8 mouse cellular contexts compared by ENCODE assay signal in genomic region chr4:119421921-119422293, GRCm38 (mm10). TPM values are rescaled to one million over a fixed set of nuclear protein-coding genes. Genes with fewer than 3 reads are reported as not detected.
DNase-seq lines count a peak whose midpoint lies in the region; ATAC-seq and TF ChIP-seq lines count a peak whose summit lies in the region.

No protein-coding gene starts in this region.

- peak; percentile 50 for ATAC-seq in hindbrain, postnatal 0 days
- peak; percentile 68 for ATAC-seq in midbrain, embryonic 11.5 days (ENCODE audit: low FRiP score)

- no peaks in the 10 kb centered on the region for H3K36me3 ChIP-seq in kidney, adult 2 months (ENCODE audit: control insufficient read depth, insufficient read depth, low read length)
- H3K36me3 ChIP-seq in ES-E14 (ENCODE audit: control insufficient read depth, insufficient read depth, low read length, poor library complexity, severe bottlenecking) = 0 out of 2 replicates have a peak, but pooled peaks cover 2% of the 10 kb centered on the region
- no peaks in the 10 kb centered on the region for H3K36me3 ChIP-seq in hindbrain, postnatal 0 days (ENCODE audit: insufficient read depth, low read length)
- no peaks in the 10 kb centered on the region for H3K36me3 ChIP-seq in midbrain, embryonic 11.5 days (ENCODE audit: control insufficient read depth, insufficient read depth, low read length)

- TF ChIP-seq CTCF in kidney, adult 2 months (conservative IDR thresholded peaks at IDR 0.05; ENCODE audit: insufficient read depth, insufficient read length, low read depth, low read length) = no peak
- no peak for TF ChIP-seq CTCF in embryonic fibroblast, embryonic 13.5 days (IDR thresholded peaks at IDR 0.05; ENCODE audit: borderline replicate concordance, insufficient read depth, low read length)
- no peak for TF ChIP-seq CTCF in hindbrain, postnatal 0 days (IDR thresholded peaks at IDR 0.05; ENCODE audit: low read depth)

- peak overlapping the region; percentile 73 for H3K4me2 ChIP-seq in hindbrain, postnatal 0 days (ENCODE audit: low read depth, low read length)
- H3K4me2 ChIP-seq in midbrain, embryonic 11.5 days = peak overlapping the region; percentile 88

- under 1% methylated on average over 31 of the region's 31 CpGs for WGBS in kidney, adult 2 months
- under 1% methylated on average over 31 of the region's 31 CpGs for WGBS in hindbrain, postnatal 0 days
- WGBS in midbrain, embryonic 11.5 days = under 1% methylated on average over 31 of the region's 31 CpGs

- peak overlapping the region; percentile 96 for H3K9ac ChIP-seq in ES-E14 (ENCODE audit: insufficient read depth, low read depth, low read length, poor library complexity, severe bottlenecking)
- peak overlapping the region; percentile 66 for H3K9ac ChIP-seq in hindbrain, postnatal 0 days (replicated peaks; ENCODE audit: low read length)
- peak overlapping the region; percentile 80 for H3K9ac ChIP-seq in midbrain, embryonic 11.5 days (ENCODE audit: low read length)

- H3K27me3 ChIP-seq in kidney, adult 2 months (replicated peaks; ENCODE audit: control insufficient read depth, insufficient read depth, low read length) = no peaks in the 10 kb centered on the region
- H3K27me3 ChIP-seq in hindbrain, postnatal 0 days (ENCODE audit: insufficient read depth, low read length) = no peaks in the 10 kb centered on the region
- H3K27me3 ChIP-seq in midbrain, embryonic 11.5 days (ENCODE audit: control insufficient read depth, insufficient read depth, low read length) = no peaks in the 10 kb centered on the region

- peak overlapping the region; percentile 96 for H3K27ac ChIP-seq in kidney, adult 2 months (ENCODE audit: insufficient read depth, low read depth, low read length)
- H3K27ac ChIP-seq in ES-E14 (ENCODE audit: insufficient read depth, low read depth, low read length, poor library complexity, severe bottlenecking) = peak overlapping the region; percentile 52; the same call in 1 of the 2 replicates
- peak overlapping the region; percentile 48 for H3K27ac ChIP-seq in embryonic fibroblast, embryonic 13.5 days (ENCODE audit: insufficient read depth, low read length)
- peak overlapping the region; percentile 93 for H3K27ac ChIP-seq in hindbrain, postnatal 0 days
- H3K27ac ChIP-seq in midbrain, embryonic 11.5 days (ENCODE audit: low read depth, low read length) = peak overlapping the region; percentile 72

- peaks cover 16% of the 10 kb centered on the region; the same call in 1 of the 2 replicates for H3K4me1 ChIP-seq in kidney, adult 2 months (ENCODE audit: control insufficient read depth, insufficient read depth, low read length)
- peaks cover 0 to 6% of the 10 kb centered on the region in 2 experiments; a peak in 3 of 4 replicates for H3K4me1 ChIP-seq in ES-E14 (ENCODE audit: control insufficient read depth in 2 of 2, insufficient read depth in 2 of 2, low read length in 2 of 2, poor library complexity in 1 of 2)
- peaks cover 5% of the 10 kb centered on the region for H3K4me1 ChIP-seq in embryonic fibroblast, embryonic 13.5 days (ENCODE audit: control insufficient read depth, insufficient read depth, low read length)
- H3K4me1 ChIP-seq in hindbrain, postnatal 0 days (ENCODE audit: insufficient read depth, low read length) = peaks cover 11% of the 10 kb centered on the region; the same call in 1 of the 2 replicates
- H3K4me1 ChIP-seq in midbrain, embryonic 11.5 days (ENCODE audit: control insufficient read depth, insufficient read depth, low read length) = peaks cover 12% of the 10 kb centered on the region

- no peaks in the 10 kb centered on the region for H3K9me3 ChIP-seq in ES-E14 (ENCODE audit: control insufficient read depth, insufficient read depth, low read depth, low read length)
- no peaks in the 10 kb centered on the region for H3K9me3 ChIP-seq in hindbrain, postnatal 0 days (ENCODE audit: low read length)
- H3K9me3 ChIP-seq in midbrain, embryonic 11.5 days (ENCODE audit: control insufficient read depth, low read length) = no peaks in the 10 kb centered on the region

- TF ChIP-seq POLR2A in kidney, adult 2 months (IDR thresholded peaks at IDR 0.05; ENCODE audit: low read depth, low read length) = no peak
- no peak for TF ChIP-seq POLR2A in embryonic fibroblast, embryonic 13.5 days (IDR thresholded peaks at IDR 0.05; ENCODE audit: low read depth, low read length)

- DNase-seq in kidney, adult 2 months = no peak
- no peak for DNase-seq in kidney, postnatal 4 days
- DNase-seq in ES-E14 (ENCODE audit: low read depth, low spot score) = no peak
- no peak for DNase-seq in hindbrain, postnatal 0 days (ENCODE audit: low spot score)
- DNase-seq in midbrain, embryonic 11.5 days (ENCODE audit: low spot score, missing footprints) = no peak
- DNase-seq in T-cell, adult 2 months (ENCODE audit: low spot score) = no peak
- no peak for DNase-seq in urinary bladder, postnatal 36 days (ENCODE audit: low spot score in 2 of 2)

- H3K4me3 ChIP-seq in kidney, adult 2 months (ENCODE audit: insufficient read depth, low read depth, low read length) = peak overlapping the region; percentile 78
- H3K4me3 ChIP-seq in ES-E14 (ENCODE audit: insufficient read depth in 1 of 2, low read depth in 1 of 2, low read length in 2 of 2, poor library complexity in 1 of 2, severe bottlenecking in 1 of 2) = peak overlapping the region; percentile 88 to 94
- H3K4me3 ChIP-seq in embryonic fibroblast, embryonic 13.5 days (ENCODE audit: insufficient read depth, low read length) = peak overlapping the region; percentile 73
- peak overlapping the region; percentile 65 for H3K4me3 ChIP-seq in hindbrain, postnatal 0 days (ENCODE audit: low read length)
- peak overlapping the region; percentile 67 for H3K4me3 ChIP-seq in midbrain, embryonic 11.5 days (ENCODE audit: low read depth, low read length)

- in situ Hi-C loops in ES-E14 (cut with MboI; ENCODE audit: low sequenced_read_pairs in 2 of 2, unreplicated experiment in 2 of 2) = no loop called here

TF ChIP-seq in ES-E14, 5 proteins besides CTCF, POLR2A, EP300 and RAD21:
- TF ChIP-seq HCFC1 (IDR thresholded peaks at IDR 0.05; ENCODE audit: borderline replicate concordance, insufficient read depth, low read length) = no peak
- no peak for TF ChIP-seq MAFK (IDR thresholded peaks at IDR 0.05; ENCODE audit: insufficient read depth, low read depth, low read length)
- TF ChIP-seq ZNF384 (IDR thresholded peaks at IDR 0.05; ENCODE audit: low read depth, low read length) = no peak
- no peak for TF ChIP-seq ZC3H11A (IDR thresholded peaks at IDR 0.05; ENCODE audit: borderline replicate concordance, low read depth, low read length)
- TF ChIP-seq CHD2 (IDR thresholded peaks at IDR 0.05; ENCODE audit: low read depth, low read length) = no peak

RNA-seq across cellular contexts. Expression of gene Ppcs, which starts 0.3 kb away (rescaled TPM):
- 27.8 and 28.5 TPM in 2 replicates for polyA plus RNA-seq in kidney, adult 2 months (2012; rRNA removed)
- total RNA-seq in ES-E14 (2012; rRNA removed) = 23.9 and 30.4 TPM in 2 replicates
- polyA plus RNA-seq in embryonic fibroblast, embryonic 13.5 days (2011; ENCODE audit: insufficient read length, low read depth, missing spikeins) = 8.9 and 10.5 TPM in 2 replicates
- 12.1 and 14.1 TPM in 2 replicates for total RNA-seq in hindbrain, postnatal 0 days (2014; rRNA removed)
- polyA plus RNA-seq in hindbrain, postnatal 0 days (2015; fragmentation: Nextera tagmentation; extraction: Ambion mirVana) = 28.5 and 29.4 TPM in 2 replicates
- polyA plus RNA-seq in midbrain, embryonic 11.5 days (2014; fragmentation: Nextera tagmentation; extraction: Ambion mirVana) = 21.6 and 22.1 TPM in 2 replicates

RNA-seq across cellular contexts. Expression of gene Zmynd12, which starts 0.7 kb away (rescaled TPM):
- polyA plus RNA-seq in kidney, adult 2 months (2012; rRNA removed) = 1.9 and 3.5 TPM in 2 replicates
- not detected in 2 replicates for total RNA-seq in ES-E14 (2012; rRNA removed)
- not detected in 2 replicates for polyA plus RNA-seq in embryonic fibroblast, embryonic 13.5 days (2011; ENCODE audit: insufficient read length, low read depth, missing spikeins)
- 0.11 TPM in 1 of 2 replicates, not detected in the other for total RNA-seq in hindbrain, postnatal 0 days (2014; rRNA removed)
- 0.51 and 1.3 TPM in 2 replicates for polyA plus RNA-seq in hindbrain, postnatal 0 days (2015; fragmentation: Nextera tagmentation; extraction: Ambion mirVana)
- 0.41 TPM in 1 of 2 replicates, not detected in the other for polyA plus RNA-seq in midbrain, embryonic 11.5 days (2014; fragmentation: Nextera tagmentation; extraction: Ambion mirVana)

RNA-seq across cellular contexts. Expression of gene Ccdc30, which starts 6.6 kb away (rescaled TPM):
- 2.0 and 2.9 TPM in 2 replicates for polyA plus RNA-seq in kidney, adult 2 months (2012; rRNA removed)
- total RNA-seq in ES-E14 (2012; rRNA removed) = 2.7 and 3.1 TPM in 2 replicates
- 1.3 and 2.0 TPM in 2 replicates for polyA plus RNA-seq in embryonic fibroblast, embryonic 13.5 days (2011; ENCODE audit: insufficient read length, low read depth, missing spikeins)
- total RNA-seq in hindbrain, postnatal 0 days (2014; rRNA removed) = 10.0 and 13.4 TPM in 2 replicates
- 23.1 and 24.3 TPM in 2 replicates for polyA plus RNA-seq in hindbrain, postnatal 0 days (2015; fragmentation: Nextera tagmentation; extraction: Ambion mirVana)
- polyA plus RNA-seq in midbrain, embryonic 11.5 days (2014; fragmentation: Nextera tagmentation; extraction: Ambion mirVana) = 8.8 and 10.4 TPM in 2 replicates
